Mouse (Mus musculus) forebrain, embryonic 14.5 days (tissue): ENCODE measurements around the gene Cacna1g. TPM values are rescaled to one million over a fixed set of nuclear protein-coding genes. Genes with fewer than 3 reads are reported as not detected.
"Not testable (repeated sequence)": the region's sequence is repeated elsewhere in the genome, so short reads cannot be mapped to it uniquely, and the experiment has no call there.

Experiments used
- ATAC-seq: fragments of 200-750 bp; cut with Nextera tagmentation; 2 replicates; pipeline ENCODE4 v1.8.0; 2017; ENCODE audit warnings: mild to moderate bottlenecking, moderate library complexity
- DNase-seq: peaks from one replicate; pipeline ENCODE4 v3.0.0-alpha.2; 2015; ENCODE audit warnings: low spot score
- H3K27ac ChIP-seq: fragments of 300-500 bp; sonication (generic); 2 replicates; pipeline ENCODE4 v1.5.1; 2014; ENCODE audit warnings: low read depth, mild to moderate bottlenecking, control low read depth, low read length, moderate library complexity
- H3K27me3 ChIP-seq: fragments of 300-500 bp; sonication (generic); replicated peaks from 2 replicates; pipeline ENCODE4 v1.6.1; 2014; ENCODE audit warnings: low read length, control low read depth, mixed read lengths; ENCODE audit not compliant: control insufficient read depth, insufficient read depth
- H3K36me3 ChIP-seq: fragments of 300-500 bp; sonication (generic); 2 replicates; pipeline ENCODE4 v1.6.1; 2014; ENCODE audit warnings: low read length, control low read depth; ENCODE audit not compliant: control insufficient read depth, insufficient read depth
- H3K4me1 ChIP-seq: fragments of 300-500 bp; sonication (generic); 2 replicates; pipeline ENCODE4 v1.6.1; 2014; ENCODE audit warnings: antibody characterized with exemption, low read length, control low read depth; ENCODE audit not compliant: control insufficient read depth, insufficient read depth
- H3K4me2 ChIP-seq: fragments of 300-500 bp; sonication (generic); 2 replicates; pipeline ENCODE4 v1.6.1; 2014; ENCODE audit warnings: mild to moderate bottlenecking, control low read depth, low read length
- H3K4me3 ChIP-seq: fragments of 300-500 bp; sonication (generic); 2 replicates; pipeline ENCODE4 v1.5.1; 2014; ENCODE audit warnings: low read depth, low read length, control low read depth
- H3K9ac ChIP-seq: fragments of 300-500 bp; sonication (generic); 2 replicates; pipeline ENCODE4 v1.6.1; 2014; ENCODE audit warnings: mild to moderate bottlenecking, low read length, control low read depth, moderate library complexity
- H3K9me3 ChIP-seq: fragments of 300-500 bp; sonication (generic); replicated peaks from 2 replicates; pipeline ENCODE4 v1.6.1; 2016; ENCODE audit warnings: low read length, control low read depth, mixed read lengths; ENCODE audit not compliant: control insufficient read depth
- WGBS: fragments of 180-500 bp; shearing (Covaris S2); extraction: QIAGEN DNeasy Blood & Tissue Kit; methylation state at CpG from one replicate; pipeline ENCODE4 v1.1.7; 2014; 5-methylcytosine and 5-hydroxymethylcytosine counted together
- polyA plus RNA-seq: library from polyadenylated mRNA; unstranded; fragments of >200 nt; fragmentation: Nextera tagmentation; extraction: Ambion mirVana; gene quantifications from 2 replicates; pipeline ENCODE4 v1.2.1, GENCODE M21; 2014

Gene Cacna1g
- polyA plus RNA-seq, 1 experiment from 2014 or later = 7.1 TPM

DNA sequence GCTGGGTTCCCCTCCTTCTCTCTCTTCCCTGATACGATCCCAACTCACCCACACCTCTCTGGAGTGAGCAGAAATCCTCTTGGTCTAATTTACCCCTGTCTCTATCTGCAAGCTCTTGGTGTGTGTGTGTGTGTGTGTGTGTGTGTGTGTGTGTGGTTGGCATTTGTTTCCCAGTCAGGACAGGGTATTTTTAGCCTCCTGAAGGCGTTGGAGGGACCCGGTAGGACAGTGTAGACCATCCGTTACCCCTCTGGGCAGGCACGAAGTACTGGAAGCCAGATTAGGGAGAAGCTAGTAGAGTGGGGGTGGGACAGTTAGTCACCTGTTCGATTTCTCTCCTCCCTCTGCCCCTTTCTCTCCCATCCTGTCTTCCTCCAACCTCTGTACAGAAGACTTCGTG is 79.9 kb downstream of the Cacna1g start:
- no peaks in the 10 kb centered on the region for H3K4me1 ChIP-seq
- H3K36me3 ChIP-seq = no peaks in the 10 kb centered on the region
- DNase-seq = no peak
- H3K9me3 ChIP-seq = no peaks in the 10 kb centered on the region
- no peaks in the 10 kb centered on the region for H3K27me3 ChIP-seq
- no peak overlapping the region for H3K9ac ChIP-seq
- H3K4me2 ChIP-seq = no peak overlapping the region
- WGBS = 89% methylated on average over 7 of the region's 7 CpGs
- ATAC-seq = no peak
- no peak overlapping the region for H3K4me3 ChIP-seq
- no peak overlapping the region for H3K27ac ChIP-seq

DNA sequence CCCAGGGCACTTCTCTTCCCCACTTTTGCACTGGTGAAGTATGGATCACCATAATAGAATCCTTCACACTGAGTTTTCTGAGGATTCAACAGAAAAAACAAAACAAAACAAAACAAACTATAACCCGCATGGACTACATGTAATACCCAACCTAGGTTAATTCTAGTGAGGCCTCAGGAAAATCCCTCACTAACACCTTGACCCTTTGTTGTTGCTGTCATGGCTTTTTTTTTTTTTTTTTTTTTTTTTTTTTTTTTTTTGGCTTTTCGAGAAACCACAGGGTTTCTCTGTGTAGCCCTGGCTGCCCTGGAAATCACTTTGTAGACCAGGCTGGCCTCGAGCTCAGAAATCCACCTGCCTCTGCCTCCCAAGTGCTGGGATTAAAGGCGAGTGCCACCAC is 80.5 kb downstream of the Cacna1g start:
- H3K36me3 ChIP-seq = not testable (repeated sequence)

DNA sequence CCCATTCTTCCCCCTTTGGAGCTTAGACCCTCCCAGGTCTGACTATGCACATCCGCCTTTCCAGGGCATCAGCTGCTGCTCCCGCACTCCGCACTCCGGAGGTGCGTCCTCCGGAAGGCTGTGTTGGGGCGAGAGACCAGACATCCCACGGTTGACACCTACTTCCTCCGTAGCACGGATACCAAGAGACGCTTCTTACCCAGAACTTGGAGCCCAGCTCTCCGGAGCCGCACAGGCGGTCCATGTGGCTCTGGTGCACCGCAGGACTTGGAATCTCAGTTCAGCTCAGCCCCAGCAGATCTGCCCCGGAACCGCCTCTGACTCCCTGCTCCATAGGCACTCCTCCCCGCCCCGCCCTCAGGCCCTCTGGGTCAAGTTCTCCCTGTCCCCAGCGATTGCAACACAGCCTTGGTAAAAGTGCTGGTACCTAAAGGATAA is 81.3 kb downstream of the Cacna1g start, which contains the start of gene Abcc3:
Gene Abcc3, minus strand, starts transcription at position 326 of the 438 bp plus-strand sequence.
- Histone ChIP-seq H3K9ac (no peak within 1 kb of the TSS), H3K27me3 (no peaks in the 10 kb centered on the region), H3K4me1 (no peaks in the 10 kb centered on the region), H3K27ac (no peak within 1 kb of the TSS), H3K9me3 (no peaks in the 10 kb centered on the region), H3K36me3 (no peaks in the 10 kb centered on the region), H3K4me2 (peak within 1 kb of the TSS; percentile 23; the same call in 1 of the 2 replicates), H3K4me3 (no peak within 1 kb of the TSS)
- no peak for DNase-seq
- 19% methylated on average over 20 of the region's 20 CpGs for WGBS
- no peak for ATAC-seq

More for the DNA sequence above, 80.5 kb downstream of the Cacna1g start:
- not testable (repeated sequence) for H3K27me3 ChIP-seq, H3K4me1 ChIP-seq, ATAC-seq, H3K4me2 ChIP-seq, H3K4me3 ChIP-seq, H3K27ac ChIP-seq, DNase-seq, H3K9me3 ChIP-seq, H3K9ac ChIP-seq
- 91% methylated on average over 4 of the region's 4 CpGs for WGBS

DNA sequence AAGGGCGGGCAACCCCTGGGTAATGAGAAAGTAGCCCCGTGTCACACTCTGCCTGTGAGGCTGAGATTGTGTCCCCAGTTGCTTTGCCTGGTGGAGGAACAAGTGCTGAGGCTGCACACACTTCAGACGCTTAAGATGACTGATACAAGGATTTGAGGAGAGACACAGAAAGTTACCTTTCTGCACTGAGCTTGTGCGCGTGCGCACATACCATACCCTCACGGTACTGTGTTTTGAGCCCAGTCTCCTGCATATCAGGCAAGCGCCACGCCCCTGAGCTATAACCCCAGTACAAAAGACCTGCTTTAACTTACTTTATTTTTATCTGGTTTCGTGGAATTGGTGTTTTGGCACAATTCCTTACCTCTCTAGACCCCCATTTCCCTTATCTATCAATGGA is 82.3 kb downstream of the Cacna1g start:
- no peak overlapping the region for H3K4me2 ChIP-seq
- 89% methylated on average over 10 of the region's 10 CpGs for WGBS
- no peaks in the 10 kb centered on the region for H3K4me1 ChIP-seq

DNA sequence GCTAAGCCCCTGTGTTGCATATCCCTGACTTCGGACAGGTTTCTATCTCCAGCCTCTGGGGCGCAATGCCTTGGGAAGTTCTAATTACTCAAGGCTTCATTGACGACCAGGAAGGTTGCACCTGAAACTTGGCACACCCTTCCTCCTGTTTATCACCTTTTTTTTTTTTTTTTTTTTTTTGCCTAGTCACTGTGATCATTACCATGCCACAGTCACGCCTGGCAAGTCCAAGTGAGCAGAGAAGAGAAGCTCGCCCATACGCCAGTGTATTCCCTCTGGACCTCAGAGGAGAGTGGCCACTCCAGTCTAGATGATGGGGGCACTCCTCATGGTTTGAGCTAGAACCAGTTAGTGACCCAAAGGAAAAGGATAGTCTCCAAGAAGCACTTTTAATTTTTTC is 83.2 kb downstream of the Cacna1g start:
- Histone ChIP-seq H3K9me3 (no peaks in the 10 kb centered on the region), H3K9ac (no peak overlapping the region), H3K36me3 (no peaks in the 10 kb centered on the region), H3K4me3 (no peak overlapping the region), H3K4me1 (0 out of 2 replicates have a peak, but pooled peaks cover under 1% of the 10 kb centered on the region), H3K27me3 (no peaks in the 10 kb centered on the region), H3K4me2 (no peak overlapping the region), H3K27ac (no peak overlapping the region)
- 87% methylated on average over 6 of the region's 6 CpGs for WGBS
- DNase-seq = no peak
- ATAC-seq = no peak

More for the DNA sequence above, 82.3 kb downstream of the Cacna1g start:
- H3K9me3 ChIP-seq = no peaks in the 10 kb centered on the region
- H3K9ac ChIP-seq = no peak overlapping the region
- H3K27me3 ChIP-seq = no peaks in the 10 kb centered on the region
- ATAC-seq (no peak), DNase-seq (no peak)
- H3K36me3 ChIP-seq = no peaks in the 10 kb centered on the region
- H3K4me3 ChIP-seq = no peak overlapping the region
- no peak overlapping the region for H3K27ac ChIP-seq

DNA sequence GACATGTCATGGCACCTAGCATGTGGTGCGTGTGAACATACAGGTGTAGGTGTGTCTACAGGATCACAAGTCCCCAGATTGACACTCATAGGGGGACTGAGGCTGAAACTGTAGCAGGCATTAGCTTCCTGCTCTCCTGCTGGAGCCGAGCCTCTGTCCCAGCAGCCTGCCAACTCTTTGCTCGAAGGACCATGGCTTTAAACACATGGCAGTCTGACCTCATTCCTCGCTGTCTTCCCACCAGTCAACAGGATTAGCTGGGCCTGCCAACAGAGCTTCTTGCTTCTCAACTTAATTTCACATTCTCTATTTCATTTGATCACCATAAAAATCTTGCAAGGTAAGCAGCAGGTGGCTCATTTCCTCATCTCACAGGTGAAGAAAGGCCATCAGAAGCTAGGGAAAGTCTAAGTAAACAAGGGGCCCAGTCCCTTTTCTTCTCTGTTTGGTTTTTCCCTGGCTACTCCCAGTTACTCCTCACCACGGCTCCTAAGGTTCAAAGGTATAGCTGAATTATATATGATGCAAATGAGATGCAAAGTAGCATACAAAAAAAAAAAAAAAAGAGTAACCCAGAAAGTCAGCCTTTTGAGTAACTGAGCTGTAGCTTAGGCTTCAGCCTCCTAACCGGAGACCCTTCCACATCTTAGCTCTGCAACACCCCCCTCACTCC is 84.1 kb downstream of the Cacna1g start:
- Histone ChIP-seq H3K9me3 (no peaks in the 10 kb centered on the region), H3K4me2 (no peak overlapping the region), H3K4me1 (0 out of 2 replicates have a peak, but pooled peaks cover 3% of the 10 kb centered on the region), H3K36me3 (no peaks in the 10 kb centered on the region), H3K4me3 (no peak overlapping the region), H3K27ac (no peak overlapping the region), H3K9ac (no peak overlapping the region), H3K27me3 (no peaks in the 10 kb centered on the region)
- ATAC-seq (no peak), DNase-seq (no peak)
- 66% methylated on average over 6 of the region's 6 CpGs for WGBS

DNA sequence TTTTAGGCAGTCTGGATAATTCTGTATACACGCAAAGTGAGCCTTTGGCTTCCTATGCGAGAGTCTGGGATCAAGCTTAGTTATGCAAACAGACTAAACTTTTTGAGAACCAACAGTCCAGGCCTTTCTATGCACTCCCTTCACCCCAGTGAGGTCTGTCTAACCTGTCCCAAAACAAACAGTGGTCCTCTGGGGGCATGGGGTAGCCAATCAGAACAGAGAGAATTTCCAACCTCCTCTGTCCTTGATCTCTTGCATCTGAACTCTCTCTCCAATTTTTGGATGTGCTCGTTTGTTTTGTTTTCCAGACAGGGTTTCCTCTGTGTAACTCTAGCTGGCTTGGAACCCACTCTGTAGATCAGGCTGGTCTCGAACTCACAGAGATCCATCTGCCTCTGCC is 85.0 kb downstream of the Cacna1g start:
- Histone ChIP-seq H3K4me3 (no peak overlapping the region), H3K27me3 (no peaks in the 10 kb centered on the region), H3K27ac (no peak overlapping the region), H3K4me2 (no peak overlapping the region), H3K36me3 (no peaks in the 10 kb centered on the region), H3K9ac (no peak overlapping the region), H3K4me1 (0 out of 2 replicates have a peak, but pooled peaks cover 3% of the 10 kb centered on the region), H3K9me3 (no peaks in the 10 kb centered on the region)
- DNase-seq = no peak
- WGBS = 89% methylated on average over 4 of the region's 4 CpGs
- no peak for ATAC-seq

DNA sequence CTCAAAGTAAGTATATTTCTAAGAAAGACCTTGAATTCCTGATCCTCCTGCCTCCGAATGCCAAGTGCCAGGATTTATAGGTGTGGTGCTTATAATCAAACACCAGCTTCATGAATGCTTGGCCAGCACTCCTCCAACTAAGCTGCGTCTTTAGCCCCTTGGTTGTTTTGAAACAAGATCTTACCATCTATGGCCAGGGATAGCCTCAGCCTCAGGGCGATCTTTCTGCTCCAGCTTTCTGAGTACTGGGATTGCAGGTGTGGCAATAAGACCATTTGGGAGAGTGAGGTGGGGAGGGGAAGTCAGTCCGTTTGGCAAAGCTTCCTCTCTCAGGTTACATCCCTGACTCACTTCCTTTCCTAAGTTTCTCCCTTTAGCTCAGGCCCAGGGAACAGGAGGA is 86.2 kb downstream of the Cacna1g start:
- H3K4me2 ChIP-seq = no peak overlapping the region
- H3K36me3 ChIP-seq = no peaks in the 10 kb centered on the region
- H3K27ac ChIP-seq = no peak overlapping the region
- 0 out of 2 replicates have a peak, but pooled peaks cover 3% of the 10 kb centered on the region for H3K4me1 ChIP-seq
- no peaks in the 10 kb centered on the region for H3K27me3 ChIP-seq
- 84% methylated on average over 4 of the region's 4 CpGs for WGBS
- no peak overlapping the region for H3K4me3 ChIP-seq
- DNase-seq (no peak), ATAC-seq (no peak)
- H3K9ac ChIP-seq = no peak overlapping the region
- no peaks in the 10 kb centered on the region for H3K9me3 ChIP-seq

DNA sequence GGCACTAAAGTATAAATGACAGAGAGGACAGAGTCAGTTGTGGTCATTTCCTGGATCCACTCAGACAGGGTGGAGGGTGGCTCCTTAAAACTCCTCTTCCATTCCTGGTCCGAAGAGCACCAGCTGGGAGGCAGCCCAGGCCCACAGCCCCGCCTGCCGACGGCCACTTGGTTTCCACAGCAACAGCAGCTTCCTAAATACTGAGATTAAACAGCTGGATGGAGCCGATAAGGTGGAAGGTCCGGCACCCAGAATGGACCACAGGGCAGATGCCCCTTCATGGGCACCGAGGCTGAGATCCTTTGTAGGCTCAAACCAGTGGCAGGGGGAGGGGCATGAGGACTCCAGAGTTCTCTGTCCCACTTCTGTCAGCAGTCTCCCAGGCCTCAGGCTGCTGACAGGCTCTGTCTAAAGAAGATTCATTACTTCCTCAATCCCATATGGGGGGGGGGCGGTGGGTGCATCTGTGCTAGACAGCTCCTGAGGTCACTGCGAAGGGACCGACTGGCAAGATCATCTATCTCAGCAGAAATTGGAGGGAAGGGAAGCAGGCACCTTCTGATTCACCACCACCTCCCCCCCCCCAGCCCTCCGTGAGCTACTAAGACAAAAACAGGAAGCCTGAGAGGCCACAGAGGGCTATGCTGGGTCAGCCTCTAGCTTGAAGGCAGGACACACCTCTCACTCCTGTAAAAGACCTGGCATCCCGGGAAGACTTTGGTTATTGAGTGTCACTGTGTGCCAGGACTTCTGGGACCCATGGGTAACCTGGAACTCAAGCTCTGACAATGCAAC is 87.8 kb downstream of the Cacna1g start:
- 42% methylated on average over 12 of the region's 12 CpGs for WGBS
- DNase-seq = no peak
- no peak for ATAC-seq
- no peaks in the 10 kb centered on the region for H3K36me3 ChIP-seq
- H3K4me3 ChIP-seq = no peak overlapping the region
- H3K9ac ChIP-seq = no peak overlapping the region
- no peaks in the 10 kb centered on the region for H3K9me3 ChIP-seq
- H3K4me1 ChIP-seq = 0 out of 2 replicates have a peak, but pooled peaks cover 3% of the 10 kb centered on the region
- H3K27me3 ChIP-seq = no peaks in the 10 kb centered on the region
- H3K27ac ChIP-seq = no peak overlapping the region
- H3K4me2 ChIP-seq = no peak overlapping the region
